Mouse (Mus musculus): ENCODE measurements around the gene Ttc13.
A peak's percentile ranks its signal among the peaks of the same experiment; 100 is the strongest.

Ttc13 gene

GRCm38 (mm10) chr8:124703526-124703925, 18.3 kb downstream of the Ttc13 start:
- no peak for DNase-seq (ENCODE audit: low spot score)

DNA sequence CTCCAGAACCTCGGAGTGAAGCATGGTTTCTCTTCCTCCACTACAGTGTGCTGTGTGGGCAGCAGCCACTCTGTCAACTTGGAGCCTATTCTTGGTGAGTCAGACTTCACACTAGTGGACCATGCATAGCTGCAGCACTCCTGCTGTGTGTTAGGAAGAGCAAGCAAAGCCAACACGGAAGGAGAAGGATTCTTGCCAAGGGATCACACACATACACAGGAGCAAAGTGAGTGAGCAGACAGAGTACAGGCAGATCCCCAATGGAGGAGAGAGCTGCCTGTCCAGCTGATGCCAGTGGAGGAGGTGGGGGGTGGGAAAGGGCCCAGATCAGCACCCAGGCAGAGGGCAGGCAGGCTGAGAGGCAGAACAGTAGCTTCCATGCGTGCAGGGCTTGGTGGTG, 19.6 kb downstream of the Ttc13 start:
- no peak for DNase-seq (ENCODE audit: low spot score)

DNA sequence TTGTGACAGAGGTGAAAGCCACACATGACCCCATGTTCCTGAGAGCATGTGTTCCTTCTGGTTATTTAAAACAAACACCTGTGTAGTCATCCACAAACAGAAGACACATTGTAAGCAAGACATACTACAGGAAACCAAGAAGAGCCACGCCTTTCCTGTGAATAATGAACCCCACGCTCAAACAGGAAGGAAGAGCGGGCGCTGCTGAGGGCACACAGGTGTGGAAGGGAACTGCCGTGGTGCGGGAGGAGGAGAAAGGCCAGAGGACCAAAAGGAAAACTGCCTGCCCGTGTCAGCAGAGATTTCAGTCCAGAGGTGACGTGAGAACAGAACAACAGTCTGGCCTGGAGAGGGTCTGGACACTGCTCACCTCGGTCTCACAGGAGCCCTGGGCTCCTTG, 20.8 kb downstream of the Ttc13 start:
- DNase-seq (ENCODE audit: low spot score): no peak

DNA sequence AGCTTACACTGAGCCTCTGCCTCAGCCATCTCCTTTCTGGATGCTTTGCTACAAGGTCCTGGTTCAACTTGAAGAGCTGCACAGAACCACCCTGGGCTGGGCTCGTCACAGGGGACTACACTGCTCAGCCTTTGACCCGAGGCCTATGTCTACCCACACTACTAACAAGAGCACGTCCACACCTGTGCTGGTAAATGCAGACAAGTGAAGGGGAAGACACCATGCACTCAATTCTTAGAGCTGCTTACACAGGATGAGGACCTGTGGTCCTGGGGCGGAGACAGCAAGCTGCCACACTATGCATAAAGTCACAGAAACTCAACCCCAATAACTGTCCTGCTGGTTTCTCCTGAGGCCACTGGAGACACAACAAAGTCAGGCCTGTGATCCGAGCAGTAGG, 21.5 kb downstream of the Ttc13 start:
- DNase-seq (ENCODE audit: low spot score): no peak

DNA sequence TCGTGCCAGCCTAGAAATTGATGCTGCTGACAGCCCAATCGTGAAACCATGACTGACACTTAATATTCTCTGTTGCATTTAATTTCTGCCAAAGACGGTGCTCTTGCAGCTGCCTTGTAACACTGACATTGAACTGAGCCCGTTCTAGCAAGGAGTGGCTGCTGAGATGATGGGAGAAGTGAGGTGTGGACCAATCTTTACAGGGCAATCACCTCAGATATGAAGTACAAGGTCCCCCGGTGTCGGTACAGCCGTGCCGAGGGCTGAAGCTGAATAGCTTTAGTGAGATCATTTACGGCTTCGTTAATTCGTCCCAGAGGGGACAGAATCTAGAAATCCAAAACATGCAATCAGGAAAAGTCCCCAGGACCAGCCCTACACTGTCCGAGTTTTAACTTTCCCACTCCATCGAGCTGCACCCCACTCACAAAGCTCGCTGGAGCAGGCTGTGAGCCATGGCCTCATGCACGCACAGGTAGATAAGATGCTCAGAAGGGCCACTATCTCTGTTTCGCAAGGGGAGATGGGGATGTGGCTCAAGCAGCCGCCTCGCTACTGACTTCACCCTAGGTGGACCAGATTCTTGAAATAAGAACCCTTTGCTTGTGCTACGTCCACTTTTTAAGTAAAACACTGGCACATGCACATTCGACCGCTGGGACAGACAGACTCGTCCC, 26.2 kb downstream of the Ttc13 start:
- no peak for DNase-seq (ENCODE audit: low spot score)

GRCm38 (mm10) chr8:124691706-124692105, 30.1 kb downstream of the Ttc13 start:
- DNase-seq (ENCODE audit: low spot score): no peak

- no peak for DNase-seq (ENCODE audit: low spot score)
These were observed 32.9 kb downstream of the Ttc13 start for GRCm38 (mm10) chr8:124688899-124689298.

GRCm38 (mm10) chr8:124682218-124682617, 39.6 kb downstream of the Ttc13 start:
- DNase-seq (ENCODE audit: low spot score): no peak

DNA sequence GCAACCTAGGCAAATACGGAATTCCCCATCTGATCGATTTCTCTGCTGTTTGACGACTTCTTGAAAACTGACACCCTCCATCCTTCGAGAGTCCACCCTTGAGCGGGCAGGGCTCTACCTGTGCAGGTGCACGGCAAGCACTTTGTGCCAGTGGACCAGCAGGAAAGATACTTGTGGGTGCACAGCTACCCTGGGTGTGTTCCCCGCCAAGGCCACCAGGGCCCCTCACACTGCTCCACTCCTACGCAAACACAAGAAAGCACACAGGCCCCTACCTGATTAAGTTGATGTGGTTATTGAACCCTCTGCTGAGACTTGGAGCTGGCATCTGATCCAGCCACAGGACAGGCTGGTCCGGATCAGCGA, 40.0 kb downstream of the Ttc13 start:
- DNase-seq (ENCODE audit: low spot score): no peak

- DNase-seq (ENCODE audit: low spot score): no peak
These were observed 40.5 kb downstream of the Ttc13 start for GRCm38 (mm10) chr8:124681077-124681791.

GRCm38 (mm10) chr8:124678246-124678645, 43.5 kb downstream of the Ttc13 start:
- no peak for DNase-seq (ENCODE audit: low spot score)

GRCm38 (mm10) chr8:124677486-124677885, 44.3 kb downstream of the Ttc13 start:
- peak; percentile 82 for DNase-seq (ENCODE audit: low spot score)

GRCm38 (mm10) chr8:124677078-124677477, 44.7 kb downstream of the Ttc13 start:
- DNase-seq (ENCODE audit: low spot score): no peak

GRCm38 (mm10) chr8:124676661-124677060, 45.1 kb downstream of the Ttc13 start:
- DNase-seq (ENCODE audit: low spot score): no peak

DNA sequence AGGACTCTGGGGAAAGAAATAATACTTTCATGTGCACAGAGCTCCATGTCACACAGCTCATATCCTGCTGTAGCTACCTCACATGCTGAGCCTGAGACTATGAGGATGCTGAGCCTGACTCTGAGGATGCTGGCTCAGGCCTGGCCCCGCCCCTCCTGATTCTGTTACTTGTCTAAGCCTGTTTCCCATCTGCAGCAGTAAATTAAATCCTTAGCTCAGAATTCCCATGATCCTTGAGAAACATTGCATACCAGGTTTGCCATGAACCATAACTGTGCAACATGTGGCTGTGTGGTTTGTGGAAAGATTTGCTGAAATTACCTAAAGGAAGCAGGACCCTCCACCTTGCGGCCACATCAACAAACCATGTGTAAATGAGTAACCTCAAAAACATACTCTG, 49.4 kb downstream of the Ttc13 start:
- no peak for DNase-seq (ENCODE audit: low spot score)

- DNase-seq (ENCODE audit: low spot score): no peak
These were observed 53.0 kb downstream of the Ttc13 start for GRCm38 (mm10) chr8:124668798-124669197.

DNA sequence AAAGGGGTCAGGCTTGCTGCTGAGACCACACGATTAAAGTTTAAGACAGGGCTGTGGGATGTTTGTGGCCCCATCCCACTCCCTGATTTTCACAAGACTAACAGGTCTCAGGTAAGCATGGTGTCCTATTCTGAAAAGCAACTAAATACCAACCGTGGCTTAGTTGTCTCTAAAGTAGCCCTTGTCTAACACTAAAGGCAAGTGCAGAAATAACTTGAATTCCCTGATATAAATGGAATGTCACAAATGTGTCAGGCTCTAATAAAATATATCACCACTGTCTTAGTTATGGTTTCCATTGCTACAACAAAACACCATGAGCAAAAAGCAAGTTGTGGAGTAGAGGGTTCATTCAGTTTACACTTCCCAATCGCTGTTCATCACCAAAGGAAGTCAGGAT, 57.4 kb downstream of the Ttc13 start:
- no peak for DNase-seq (ENCODE audit: low spot score)

DNA sequence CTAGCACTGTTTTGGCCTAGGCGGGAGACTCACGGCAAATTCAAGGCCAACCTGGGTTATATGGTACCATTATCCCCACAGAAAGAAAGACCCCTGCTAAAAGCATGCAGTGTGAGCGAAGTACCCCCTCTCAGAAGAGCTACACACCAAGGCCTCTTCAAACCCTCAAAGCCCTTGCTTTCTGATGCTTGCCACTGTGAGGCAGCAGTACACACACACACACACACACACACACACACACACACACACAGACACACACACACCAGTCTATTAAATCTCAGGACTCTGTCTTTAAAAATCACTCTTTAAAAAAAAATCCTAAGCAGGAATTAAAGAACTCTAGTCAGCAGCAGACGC, 57.9 kb downstream of the Ttc13 start:
- no peak for DNase-seq (ENCODE audit: low spot score)

DNA sequence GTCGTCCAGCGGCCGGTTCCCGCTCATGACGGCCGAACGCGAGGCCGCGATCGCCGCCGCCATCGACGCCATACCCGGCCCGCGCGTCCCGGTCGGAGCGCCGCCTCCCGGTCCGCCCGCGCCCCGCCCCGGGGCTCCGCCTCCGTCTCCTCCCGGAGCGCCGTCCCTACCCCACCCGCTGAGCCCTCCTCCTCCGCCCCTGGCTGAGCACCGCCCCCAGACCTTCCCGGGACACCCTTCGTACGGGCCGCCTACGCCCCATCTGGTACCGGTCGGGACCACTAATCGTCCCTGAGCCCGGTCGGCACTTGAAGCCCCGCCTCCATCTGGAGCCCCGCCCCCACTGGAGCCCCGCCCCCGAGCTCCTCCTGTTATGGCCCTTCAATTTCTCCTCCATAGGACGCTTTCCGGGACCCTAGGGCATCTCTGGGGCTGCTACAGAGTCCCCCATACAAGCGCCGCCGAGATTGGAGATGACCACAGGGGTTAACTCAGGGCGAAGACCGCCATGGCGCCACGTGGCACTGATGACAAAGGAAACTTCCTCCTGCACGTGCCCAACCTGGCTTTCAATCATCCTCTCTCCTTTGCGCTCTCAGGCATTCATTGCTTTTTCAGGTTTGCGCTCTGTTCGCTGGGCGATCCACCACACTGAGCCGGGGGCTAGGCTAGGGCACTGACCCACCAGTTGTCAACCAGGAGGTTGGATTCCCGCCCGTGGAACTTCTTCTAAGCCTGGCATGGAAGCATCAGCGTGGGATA, 58.5 kb downstream of the Ttc13 start, which contains the start of gene 2310022B05Rik:
Gene 2310022B05Rik, minus strand, starts transcription at position 258 of the 762 bp plus-strand sequence.
- DNase-seq (ENCODE audit: low spot score): peak; percentile 91

DNA sequence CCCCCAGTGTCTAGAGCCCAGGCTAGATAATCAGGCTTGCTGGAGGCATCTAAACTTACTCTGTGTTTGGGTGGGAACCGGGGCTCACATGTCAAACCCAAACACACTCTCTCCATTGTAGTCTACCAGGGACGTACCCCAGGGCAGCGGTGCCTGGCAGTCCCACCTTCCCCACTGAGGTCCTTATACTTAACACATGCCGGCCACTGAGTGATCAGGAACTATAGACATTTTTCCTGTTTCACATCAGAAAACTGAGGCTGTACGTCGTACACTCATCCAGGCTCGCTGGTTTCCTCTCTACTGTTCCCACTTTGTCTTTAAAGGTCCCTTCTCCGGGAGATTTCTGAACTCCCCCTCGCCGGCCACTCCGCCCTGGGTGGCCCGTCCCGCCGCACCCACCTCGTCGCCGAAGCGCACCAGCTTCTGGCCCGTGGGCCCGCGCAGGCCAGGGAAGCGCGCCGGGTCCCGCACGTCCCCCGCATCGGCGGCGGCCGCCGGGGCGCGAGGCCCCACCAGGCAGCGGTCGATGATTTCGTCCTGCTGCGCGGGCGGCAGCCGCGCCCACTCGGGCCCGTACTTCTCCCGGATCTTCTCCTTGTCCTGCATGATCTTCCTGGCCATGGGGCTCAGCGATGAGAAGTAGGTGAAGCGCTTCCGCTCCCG, 59.2 kb downstream of the Ttc13 start:
- no peak for DNase-seq (ENCODE audit: low spot score)

- peak; percentile 22 for DNase-seq (ENCODE audit: low spot score)
These were observed 60.0 kb downstream of the Ttc13 start for GRCm38 (mm10) chr8:124661781-124662180.

DNA sequence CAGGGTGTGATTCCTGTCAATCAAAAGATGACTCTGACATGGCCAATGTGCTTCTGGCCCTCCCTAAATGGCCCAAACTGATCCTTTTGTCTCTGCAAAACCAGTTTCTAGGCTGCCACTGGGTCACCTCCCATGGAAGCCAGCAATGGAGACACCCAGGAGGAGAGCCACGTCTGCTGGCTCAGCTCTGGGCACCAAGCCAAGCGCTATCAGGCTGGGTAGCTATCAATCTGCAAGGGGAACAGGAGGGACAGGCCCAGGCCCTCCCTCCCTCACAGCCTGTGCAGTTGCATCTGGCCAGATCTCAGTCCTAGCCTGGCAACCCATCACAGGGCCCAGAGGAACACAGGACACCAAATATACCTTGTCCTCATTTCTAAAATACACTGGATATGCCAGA, 63.4 kb downstream of the Ttc13 start:
- DNase-seq (ENCODE audit: low spot score): peak; percentile 85

GRCm38 (mm10) chr8:124657961-124658360, 63.8 kb downstream of the Ttc13 start:
- DNase-seq (ENCODE audit: low spot score): no peak
